Mouse (Mus musculus): ENCODE results near the gene Flt4.

Flt4 gene

DNA sequence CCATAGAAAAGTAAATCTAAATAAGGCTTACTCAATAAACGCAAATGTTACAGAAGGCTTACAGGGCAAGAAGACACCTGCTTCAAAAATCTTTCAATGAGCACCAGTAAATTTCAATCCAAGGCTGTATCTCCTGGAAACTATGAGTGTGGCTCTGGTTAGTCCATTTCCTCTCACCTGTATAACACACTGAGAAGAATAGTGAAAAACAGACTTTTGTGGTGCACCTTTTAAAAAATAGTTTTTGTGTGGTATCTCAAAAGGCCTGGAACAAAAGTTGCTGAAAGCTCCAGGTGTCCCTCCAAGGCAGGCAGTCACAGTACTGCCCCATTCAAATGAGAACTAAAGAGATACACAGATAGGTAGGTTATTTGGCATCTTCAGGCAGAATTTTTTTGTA is 90.0 kb downstream of the Flt4 start:
- in situ Hi-C loops (cut with MboI), result no loop called here

DNA sequence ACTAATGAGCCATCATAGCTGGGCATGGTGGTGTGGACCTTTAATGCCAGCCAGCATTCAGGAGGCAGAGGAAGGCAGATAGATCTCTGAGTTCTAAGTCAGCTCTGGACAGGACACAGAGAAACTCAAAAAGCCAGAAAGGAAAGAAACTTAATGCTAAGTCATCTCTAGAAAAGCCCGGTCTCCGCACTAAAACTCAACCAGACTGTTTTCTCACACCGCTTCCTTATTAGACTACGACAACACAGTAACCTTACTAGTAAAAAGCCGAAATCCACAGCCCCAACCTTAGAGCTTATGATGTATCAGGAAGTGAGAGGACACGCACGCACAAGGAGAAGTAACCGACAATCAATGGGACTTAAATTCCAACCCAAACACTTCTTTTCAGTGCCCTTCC is 93.0 kb downstream of the Flt4 start:
- in situ Hi-C loops (cut with MboI), result no loop called here

Data from mature B cell (primary cell).